Mouse (Mus musculus): ENCODE results near the gene Dysf.

The Dysf gene

GRCm38 (mm10) chr6:84148470-84148869 lies 140.1 kb downstream of the Dysf start:
- in situ Hi-C loops (cut with MboI; ENCODE audit: low sequenced_read_pairs) = no loop called here

GRCm38 (mm10) chr6:84154508-84154907 lies 146.1 kb downstream of the Dysf start:
- in situ Hi-C loops (cut with MboI; ENCODE audit: low sequenced_read_pairs) = no loop called here

GRCm38 (mm10) chr6:84155765-84156164 lies 147.4 kb downstream of the Dysf start:
- in situ Hi-C loops (cut with MboI; ENCODE audit: low sequenced_read_pairs) = no loop called here

GRCm38 (mm10) chr6:84156481-84157025 lies 148.2 kb downstream of the Dysf start:
- in situ Hi-C loops (cut with MboI; ENCODE audit: low sequenced_read_pairs) = no loop called here

DNA sequence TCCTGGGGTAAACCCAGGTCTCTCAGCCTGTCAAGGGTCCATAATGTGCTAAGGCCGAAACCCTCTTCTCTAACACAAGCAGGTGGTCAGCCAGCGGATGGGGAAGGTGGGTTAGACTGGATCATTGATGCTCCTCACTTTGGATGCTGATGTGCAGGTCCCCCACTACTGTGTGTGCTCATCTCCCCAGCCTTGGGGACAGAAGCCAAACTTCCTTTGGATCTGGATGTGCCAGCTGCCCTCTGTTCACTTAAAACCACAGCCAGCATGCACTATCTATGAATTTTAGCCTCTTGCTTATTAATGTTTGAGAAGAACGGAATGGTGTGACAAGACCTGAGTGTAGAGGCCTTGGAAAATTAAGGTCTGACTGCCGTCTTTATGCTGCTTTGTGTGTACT lies 150.7 kb downstream of the Dysf start:
- in situ Hi-C loops (cut with MboI; ENCODE audit: low sequenced_read_pairs) = no loop called here

DNA sequence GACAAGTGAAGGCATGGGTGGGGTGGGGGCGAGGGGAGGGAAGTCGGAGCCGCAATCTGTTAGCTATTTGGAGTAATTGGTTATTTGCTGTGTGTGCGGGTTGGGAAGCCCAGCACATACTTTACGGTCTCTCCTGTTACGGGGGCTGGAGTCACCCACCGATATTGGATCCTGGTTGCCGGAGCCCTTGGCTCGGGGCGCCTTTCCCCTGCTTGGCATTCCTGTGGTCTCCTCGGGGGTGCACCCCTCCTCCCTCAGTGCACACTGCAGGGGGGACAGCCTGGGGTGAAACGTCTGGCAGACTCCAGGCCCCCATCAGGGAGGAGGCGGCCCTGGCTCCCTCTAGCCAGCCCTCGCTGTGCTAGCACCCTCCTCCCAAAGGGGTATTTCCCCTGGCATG lies 159.2 kb downstream of the Dysf start:
- in situ Hi-C loops (cut with MboI; ENCODE audit: low sequenced_read_pairs) = no loop called here

GRCm38 (mm10) chr6:84168571-84168970 lies 160.2 kb downstream of the Dysf start:
- in situ Hi-C loops (cut with MboI; ENCODE audit: low sequenced_read_pairs) = no loop called here

DNA sequence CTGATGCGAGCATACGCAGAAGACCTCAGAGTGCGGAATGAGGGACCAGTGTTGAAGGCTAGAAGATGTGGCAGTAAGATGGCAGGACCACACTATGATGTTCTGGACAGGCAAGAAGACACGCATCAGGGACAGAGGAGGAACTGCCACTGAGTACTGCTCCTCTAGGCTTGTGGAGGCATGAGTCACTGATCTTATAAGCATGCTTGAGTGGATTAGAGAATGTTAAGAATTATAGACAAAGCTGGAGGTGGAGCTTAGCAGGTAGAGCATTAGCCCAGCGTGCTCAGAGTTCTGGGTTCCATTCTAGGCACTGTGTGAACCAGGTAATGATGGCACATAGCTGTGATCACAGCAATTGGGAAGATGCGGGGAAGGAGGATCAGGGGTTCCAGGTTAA lies 165.2 kb downstream of the Dysf start:
- in situ Hi-C loops (cut with MboI; ENCODE audit: low sequenced_read_pairs) = no loop called here

GRCm38 (mm10) chr6:84178776-84179405 lies 170.5 kb downstream of the Dysf start:
- in situ Hi-C loops (cut with MboI; ENCODE audit: low sequenced_read_pairs) = no loop called here

GRCm38 (mm10) chr6:84181452-84181851 lies 173.1 kb downstream of the Dysf start:
- in situ Hi-C loops (cut with MboI; ENCODE audit: low sequenced_read_pairs) = no loop called here

DNA sequence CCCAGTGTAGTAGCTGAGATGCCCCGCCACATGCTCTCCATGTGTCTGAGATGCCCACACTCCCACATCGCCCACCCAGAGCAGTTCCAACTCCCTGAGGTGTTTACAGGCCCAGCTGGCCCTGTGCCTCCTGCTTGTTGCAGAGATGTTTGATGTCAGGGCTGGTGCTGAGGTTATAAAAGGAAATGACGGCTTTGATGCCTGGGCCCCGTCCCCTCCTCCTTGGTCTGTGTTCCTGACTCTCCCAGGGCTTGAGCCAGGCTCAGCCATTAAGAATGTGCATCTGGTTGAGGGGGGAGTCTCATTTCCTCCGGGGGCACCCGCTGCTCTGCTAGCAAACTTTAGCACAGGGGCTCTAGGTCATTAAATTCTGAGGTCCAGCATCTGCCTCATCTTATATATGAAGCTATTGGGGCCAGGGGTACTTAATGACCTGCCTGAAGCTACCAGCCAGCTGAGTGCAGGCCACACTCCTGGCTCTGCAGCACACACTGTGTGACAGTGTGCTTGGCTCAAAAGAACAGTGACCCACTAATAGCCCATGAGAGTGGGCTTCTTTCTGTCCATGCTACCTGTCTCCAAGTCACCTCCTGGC lies 183.4 kb downstream of the Dysf start:
- in situ Hi-C loops (cut with MboI; ENCODE audit: low sequenced_read_pairs) = no loop called here

GRCm38 (mm10) chr6:84196511-84196910 lies 188.1 kb downstream of the Dysf start:
- in situ Hi-C loops (cut with MboI; ENCODE audit: low sequenced_read_pairs) = no loop called here

GRCm38 (mm10) chr6:84197811-84198213 lies 189.4 kb downstream of the Dysf start:
- in situ Hi-C loops (cut with MboI; ENCODE audit: low sequenced_read_pairs) = no loop called here

GRCm38 (mm10) chr6:84201721-84202490 lies 193.5 kb downstream of the Dysf start:
- in situ Hi-C loops (cut with MboI; ENCODE audit: low sequenced_read_pairs) = no loop called here

GRCm38 (mm10) chr6:84205611-84206010 lies 197.2 kb downstream of the Dysf start:
- in situ Hi-C loops (cut with MboI; ENCODE audit: low sequenced_read_pairs) = no loop called here

- in situ Hi-C loops (cut with MboI; ENCODE audit: low sequenced_read_pairs) = no loop called here
These were observed 200.2 kb downstream of the Dysf start for GRCm38 (mm10) chr6:84208589-84208988.

GRCm38 (mm10) chr6:84209736-84210434 lies 201.5 kb downstream of the Dysf start:
- in situ Hi-C loops (cut with MboI; ENCODE audit: low sequenced_read_pairs) = no loop called here

DNA sequence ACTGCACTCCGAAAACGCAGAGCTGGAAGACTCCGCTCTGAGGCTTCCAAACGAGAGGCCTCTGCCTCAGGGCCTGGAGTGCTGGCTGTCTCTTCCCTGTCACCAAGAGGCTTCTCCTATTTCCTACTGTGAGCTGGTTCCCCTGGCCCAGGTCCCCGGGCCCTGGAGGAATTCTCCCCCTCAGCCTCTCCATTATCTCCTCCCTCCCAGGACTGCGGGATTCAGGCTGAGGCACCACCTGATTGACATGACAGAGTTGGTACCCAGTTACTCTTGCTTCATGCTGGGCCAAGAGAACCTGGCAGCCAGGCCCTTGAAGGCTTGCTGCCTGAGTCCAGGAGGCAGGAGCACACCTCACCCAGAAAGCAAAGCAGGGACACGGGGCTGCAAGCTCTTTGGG lies 203.1 kb downstream of the Dysf start:
- in situ Hi-C loops (cut with MboI; ENCODE audit: low sequenced_read_pairs) = no loop called here

GRCm38 (mm10) chr6:84213101-84213500 lies 204.7 kb downstream of the Dysf start:
- in situ Hi-C loops (cut with MboI; ENCODE audit: low sequenced_read_pairs) = no loop called here

DNA sequence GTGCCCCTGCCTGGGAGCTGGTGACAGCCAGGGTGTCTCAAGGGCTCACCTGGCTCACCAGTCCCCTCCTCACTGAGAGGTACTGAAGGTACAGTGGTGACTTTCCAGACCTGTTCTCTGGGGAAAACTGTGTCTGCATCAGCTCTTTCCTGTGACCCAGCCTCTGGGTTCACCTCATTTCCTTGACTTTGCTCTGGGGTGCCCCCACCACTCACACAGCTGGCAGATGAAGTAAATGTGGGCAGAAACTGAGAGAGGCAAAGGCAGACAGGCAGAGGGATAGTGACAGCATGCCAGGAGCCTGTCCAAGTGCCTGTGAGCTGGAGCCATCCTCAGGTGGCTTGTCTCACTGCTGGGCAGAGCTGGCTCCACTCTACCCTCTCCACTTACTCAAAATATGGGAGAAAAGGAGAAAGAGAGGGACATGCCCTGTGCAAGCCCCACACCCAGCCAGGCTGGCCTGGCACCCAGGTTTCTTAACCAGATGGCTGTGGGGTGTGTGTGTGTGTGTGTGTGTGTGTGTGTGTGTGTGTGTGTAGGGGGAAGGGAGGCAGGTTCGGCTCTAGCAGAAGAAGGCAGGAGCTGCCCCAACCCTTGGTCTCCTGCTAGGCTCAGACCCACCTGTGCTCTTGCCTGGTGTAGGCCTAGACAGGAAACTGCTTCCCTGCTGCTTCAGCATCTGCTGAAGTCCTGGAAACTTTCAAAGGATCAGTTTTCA lies 209.0 kb downstream of the Dysf start:
- in situ Hi-C loops (cut with MboI; ENCODE audit: low sequenced_read_pairs) = no loop called here

GRCm38 (mm10) chr6:84219119-84219518 lies 210.7 kb downstream of the Dysf start:
- in situ Hi-C loops (cut with MboI; ENCODE audit: low sequenced_read_pairs) = no loop called here
